Mouse (Mus musculus): Measurements from ENCODE around the gene Gpr108.

Gene Gpr108

DNA sequence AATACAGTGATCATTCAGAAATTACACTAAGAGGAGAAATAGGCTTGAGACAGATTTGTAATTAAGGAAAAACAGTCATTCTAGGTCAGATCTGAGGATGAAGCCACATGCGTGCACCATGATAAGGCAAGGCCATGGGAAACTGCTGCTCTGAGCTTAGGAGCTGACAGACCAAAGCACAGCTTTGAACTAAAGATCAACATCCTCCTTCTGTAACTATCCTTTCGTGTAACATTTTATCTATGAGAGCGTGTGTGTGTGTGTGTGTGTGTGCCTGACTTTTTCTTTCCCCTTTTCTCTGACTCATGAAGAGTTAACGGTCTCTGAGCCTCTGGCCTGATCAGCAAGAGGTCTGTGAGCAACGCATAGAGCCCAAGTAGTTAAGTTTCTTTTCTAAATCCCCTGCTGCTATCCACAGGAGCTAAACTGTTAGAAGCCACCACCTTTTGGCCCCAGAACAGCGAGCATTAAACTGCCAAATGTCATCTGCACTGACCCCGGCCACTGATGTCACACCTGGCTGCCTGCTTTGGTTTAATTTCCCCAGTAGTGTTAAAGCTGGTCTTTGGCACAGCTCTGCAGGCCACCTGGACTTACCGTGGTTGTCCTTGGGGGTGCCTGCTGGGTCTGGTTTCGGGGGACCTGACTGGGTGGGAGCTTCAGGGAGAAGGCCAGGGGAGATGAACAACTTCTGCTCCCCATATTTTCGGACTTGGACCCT is 4.4 kb downstream of the Gpr108 start:
- no peak for DNase-seq

DNA sequence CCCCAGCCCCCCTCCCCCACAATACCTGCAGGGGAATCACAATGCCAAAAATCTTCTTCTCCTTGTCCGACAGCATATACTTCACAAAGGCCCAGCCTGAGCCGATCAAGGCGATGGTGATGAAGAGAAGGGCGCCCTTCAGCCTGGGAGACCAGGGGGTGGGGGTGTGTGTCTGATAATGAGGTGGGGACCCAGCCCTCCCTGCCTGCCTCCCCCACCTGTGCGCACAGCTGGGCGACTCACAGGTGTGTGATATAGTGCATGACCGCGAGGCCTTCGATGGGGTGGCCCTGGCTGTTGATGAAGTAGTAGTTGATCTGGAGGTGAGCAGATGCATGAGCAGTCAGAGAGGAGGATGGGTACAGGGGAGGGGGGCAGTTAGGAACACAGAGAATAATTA is 11.1 kb downstream of the Gpr108 start:
- DNase-seq: no peak

DNA sequence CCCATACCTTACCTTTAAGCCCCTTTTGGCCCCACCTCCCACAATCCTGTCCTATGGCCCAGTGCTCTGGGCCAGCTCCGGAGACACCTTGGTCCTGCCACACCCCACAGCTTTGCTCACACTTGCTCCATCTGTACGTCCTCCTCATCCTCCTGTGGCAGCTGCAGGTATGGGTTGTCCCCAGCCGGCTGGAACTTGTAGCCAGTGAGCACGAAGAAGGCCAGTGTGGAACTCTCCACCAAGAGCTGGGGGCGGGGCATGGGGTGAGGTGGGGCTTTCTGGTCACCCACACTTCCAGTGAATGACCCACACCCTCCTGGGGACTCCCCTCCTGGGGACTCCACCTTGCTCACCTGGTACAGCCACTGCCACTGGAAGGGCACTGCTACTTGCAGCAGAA is 12.4 kb downstream of the Gpr108 start:
- DNase-seq: no peak

DNA sequence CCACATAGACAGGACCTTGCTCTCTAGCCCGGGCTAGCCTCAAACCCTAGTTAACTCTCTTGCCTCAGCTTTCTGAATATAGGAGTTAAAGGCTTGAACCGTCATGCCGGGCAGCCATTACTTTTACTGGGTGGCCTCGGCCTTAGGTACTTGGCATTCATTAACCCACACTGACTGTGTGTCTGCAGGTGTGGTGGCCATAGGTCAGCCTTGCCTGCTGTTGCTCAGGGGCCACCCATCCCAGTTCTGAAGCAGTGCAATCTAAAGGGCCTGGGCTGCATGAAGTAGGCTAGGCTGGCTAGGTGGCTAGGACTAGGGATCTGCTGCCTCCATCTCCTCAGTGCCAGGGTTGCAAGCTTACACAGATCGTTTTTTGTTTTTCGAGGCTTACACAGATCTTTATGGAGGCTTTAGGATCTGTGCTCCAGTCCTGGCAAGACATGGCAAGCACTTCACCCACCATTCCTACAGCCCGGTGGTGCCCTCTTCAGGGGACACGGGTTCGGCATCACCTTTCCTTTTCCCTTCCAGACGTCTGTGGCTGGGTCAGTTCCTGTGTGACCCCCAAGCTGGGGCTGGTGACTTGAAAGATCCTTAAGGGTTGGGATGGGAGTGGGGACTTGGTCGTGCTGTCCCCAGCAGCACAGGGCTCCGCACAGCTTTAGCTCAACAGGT is 13.9 kb downstream of the Gpr108 start:
- DNase-seq: no peak

DNA sequence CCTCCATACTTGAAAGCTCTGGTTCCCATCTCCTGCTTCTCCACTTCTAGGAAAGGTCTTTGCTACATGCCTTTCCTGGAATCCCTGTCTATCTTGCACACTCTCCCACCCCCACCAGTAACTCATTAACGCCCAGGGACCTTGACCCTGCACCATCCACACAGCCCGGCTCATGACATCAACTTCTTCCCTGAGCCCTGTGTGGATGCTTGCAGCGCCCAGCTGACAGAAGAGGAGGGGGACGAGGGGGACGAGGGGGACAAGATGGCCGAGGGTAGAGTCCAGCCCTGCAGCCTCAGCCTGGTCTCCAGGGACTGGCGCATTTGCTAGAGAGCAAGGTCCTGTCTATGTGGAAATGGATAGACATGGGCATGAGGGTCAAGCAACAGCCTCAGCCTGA is 15.2 kb downstream of the Gpr108 start:
- no peak for DNase-seq

DNA sequence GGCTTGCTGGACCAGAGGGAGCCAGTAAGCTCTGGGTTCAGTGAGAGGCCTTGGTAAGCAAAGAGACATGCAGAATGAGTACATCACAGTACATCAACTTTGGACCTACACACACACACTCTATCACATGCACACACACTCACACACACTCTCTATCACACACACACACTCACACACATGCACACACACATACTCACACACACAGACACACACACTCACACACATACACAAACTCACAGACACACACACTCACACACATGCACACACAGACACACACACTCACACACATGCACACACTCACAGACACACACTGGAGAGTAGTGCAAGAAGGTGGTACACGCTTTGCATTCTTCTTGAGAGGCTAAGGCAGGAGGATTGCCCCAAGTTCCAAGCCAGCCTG is 16.0 kb downstream of the Gpr108 start:
- no peak for DNase-seq

DNA sequence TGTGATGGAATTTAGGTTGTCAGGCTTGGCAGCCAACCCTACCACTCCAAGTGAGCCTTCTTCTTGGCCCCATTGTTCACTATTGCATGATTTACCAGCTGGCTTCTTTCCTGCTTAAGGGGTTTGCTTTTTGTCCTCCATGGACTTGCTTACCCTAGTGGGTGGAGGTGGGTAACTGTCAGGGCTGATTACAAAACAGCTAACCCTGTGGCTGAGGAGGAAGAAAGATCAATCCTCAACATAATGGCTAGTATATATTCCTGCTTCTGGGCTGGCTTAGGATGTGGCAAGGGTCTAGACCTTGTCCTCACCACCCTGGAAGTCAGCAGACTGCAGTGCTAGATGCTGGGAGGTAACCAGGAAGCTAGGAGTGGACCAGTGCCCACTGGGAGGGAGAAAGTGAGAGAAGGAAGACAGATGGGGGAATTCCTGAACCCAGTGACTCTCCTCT is 16.9 kb downstream of the Gpr108 start:
- DNase-seq: no peak

DNA sequence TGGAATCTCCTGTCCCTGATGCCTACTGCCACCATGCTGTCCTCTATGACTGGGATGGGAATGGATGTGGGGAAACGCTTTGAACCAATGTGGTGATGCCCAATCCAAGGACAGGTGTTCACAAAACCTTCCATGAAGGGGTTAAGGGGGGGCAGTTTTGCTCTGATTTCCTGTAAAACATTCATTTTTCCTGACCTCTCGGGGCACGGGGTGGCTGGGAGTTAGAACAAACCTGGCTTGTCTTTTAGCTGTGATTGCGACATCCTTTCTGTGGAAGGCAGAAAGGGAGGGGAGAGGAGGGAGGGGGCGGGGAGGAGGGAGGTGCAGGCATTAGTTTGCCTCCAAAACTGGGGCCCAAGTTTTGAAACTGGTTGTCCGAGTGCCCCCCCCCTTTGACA is 17.5 kb downstream of the Gpr108 start:
- DNase-seq: no peak

DNA sequence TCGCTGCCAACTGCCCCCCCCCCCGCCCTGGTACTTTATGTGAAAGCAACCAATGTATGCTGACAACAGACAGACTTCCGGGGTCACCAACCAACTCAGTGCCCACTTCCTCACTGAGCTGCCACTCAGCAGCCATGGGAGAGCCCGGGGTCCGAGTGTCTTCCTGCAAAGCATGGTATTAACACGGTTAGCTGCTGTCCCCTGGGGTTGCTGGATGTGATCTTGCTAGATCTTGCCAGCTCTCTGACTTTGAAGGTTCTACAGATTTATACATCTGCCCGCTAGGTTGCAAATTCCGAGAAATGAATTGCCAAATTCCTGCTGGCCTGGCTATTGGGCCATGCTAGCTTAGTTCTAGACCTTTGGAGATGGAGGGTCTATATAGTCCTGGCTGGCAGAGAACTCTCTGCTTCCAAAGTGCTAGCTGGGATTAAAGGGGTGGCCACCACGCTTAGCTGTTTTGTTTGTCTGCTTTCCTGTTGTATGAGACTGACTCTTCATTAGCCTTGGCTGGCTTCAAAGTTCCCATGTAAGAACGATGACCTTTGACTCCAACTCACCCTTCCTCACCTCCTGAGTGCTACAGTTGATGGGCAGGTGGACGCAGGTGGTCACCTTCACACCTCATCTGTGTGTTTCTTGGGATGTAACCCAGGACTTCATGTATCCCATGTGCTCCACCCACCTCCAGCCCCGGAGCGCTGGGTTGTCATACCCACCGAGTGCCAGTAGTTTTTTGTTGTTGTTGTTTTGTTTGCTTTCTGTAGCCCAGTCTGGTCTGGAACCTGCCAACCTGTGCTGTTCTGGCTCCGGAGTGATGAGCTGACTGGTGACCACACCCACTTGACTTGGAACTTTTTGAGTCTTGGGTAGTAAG is 18.2 kb downstream of the Gpr108 start:
- no peak for DNase-seq

DNA sequence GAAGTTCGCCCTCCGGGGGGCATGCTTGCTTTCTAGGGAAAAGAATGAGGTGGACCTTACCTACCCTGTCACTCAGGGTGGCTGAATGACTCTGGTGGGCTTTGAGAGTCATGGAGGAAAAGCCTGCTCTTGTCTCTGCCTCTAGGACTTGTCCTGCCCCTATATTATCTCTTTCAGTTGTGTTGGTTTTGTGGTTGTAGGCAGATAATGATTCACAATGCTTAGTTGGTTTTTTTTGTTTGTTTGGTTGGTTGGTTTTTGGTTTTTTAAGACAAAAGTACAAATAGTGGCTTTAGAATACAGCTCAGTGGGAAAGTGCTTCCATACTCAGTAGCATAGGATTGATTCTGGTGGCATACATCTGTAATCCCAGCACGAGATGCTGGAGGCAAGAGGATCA is 19.4 kb downstream of the Gpr108 start:
- no peak for DNase-seq

DNA sequence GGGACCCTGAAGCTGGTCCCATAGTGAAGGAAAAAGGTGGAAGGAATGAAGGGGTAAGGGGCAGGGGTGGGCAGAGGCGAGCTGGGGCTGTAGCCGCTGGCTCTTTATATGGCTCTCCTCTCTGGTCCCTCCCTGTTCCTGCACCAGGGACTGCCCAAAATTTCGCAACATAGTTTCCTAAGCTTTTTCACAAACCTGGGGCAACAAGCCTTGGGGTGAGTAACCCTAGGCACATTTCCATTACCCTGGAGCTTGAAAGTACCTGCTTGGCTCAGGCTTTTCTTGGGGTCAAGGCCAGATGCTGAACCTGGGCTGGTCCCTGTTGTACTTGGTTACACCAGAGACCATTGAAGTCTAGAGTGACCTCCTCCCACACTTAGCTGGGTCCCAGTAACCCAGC is 20.2 kb downstream of the Gpr108 start, which contains the start of gene C3:
Gene C3, minus strand, starts transcription at position 123 of the 400 bp plus-strand sequence.
- no peak for DNase-seq

DNA sequence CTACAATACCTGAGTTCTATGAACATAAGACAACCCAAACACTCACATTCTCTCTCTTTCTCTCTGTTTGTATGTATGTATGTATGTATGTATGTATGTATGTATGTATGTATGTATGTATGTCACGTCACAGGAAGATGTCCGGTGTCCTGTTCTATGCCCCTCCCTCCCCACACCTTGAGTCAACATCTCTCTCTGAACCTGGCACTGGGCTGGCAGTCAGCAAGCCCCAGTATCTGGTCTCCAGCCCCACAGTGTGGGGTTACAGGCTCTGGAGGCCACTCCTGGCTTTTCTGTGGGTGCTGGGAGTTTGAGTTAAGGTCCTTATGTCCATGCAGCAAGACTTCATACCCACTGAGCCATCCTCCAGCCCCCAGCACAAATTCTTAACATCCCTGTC is 20.8 kb downstream of the Gpr108 start:
- no peak for DNase-seq

DNA sequence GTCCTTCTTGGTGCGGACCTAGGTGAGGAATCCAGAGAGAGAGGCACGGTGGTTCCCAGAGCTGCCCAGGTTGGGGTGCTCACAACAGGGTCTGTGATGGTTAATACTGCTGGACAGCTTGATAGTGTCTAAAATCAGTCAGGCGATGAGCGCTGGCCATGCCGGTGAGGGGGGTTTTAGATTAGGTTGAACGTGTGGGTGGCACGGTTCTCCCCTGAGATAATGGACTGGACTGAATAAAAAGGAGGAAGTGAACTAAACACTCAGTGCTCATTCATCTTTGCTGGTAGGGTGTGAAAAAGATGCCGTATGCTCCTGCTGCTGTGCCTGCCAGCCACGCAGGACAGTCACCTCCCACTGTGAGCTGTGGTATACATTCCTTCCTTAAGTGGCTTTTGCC is 24.9 kb downstream of the Gpr108 start:
- no peak for DNase-seq

DNA sequence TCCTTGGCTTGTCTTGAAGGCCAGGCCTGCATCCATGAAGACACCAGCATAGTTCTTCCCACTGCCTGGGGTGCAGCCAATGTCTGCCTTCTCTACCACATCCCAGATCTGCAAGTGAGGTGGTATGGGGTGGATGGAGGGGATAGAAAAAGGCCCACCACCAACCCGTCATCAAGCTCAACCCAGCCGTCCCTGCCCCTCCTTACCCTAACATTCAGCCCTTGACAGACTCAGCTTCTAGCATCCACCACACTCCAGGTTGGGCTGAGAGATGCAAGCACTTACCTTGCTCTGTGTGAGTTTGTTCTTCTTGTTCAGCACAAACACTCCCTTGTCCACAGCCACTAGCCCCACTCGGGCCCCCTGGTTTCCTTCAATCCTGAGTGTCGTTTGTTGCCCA is 26.3 kb downstream of the Gpr108 start:
- no peak for DNase-seq

DNA sequence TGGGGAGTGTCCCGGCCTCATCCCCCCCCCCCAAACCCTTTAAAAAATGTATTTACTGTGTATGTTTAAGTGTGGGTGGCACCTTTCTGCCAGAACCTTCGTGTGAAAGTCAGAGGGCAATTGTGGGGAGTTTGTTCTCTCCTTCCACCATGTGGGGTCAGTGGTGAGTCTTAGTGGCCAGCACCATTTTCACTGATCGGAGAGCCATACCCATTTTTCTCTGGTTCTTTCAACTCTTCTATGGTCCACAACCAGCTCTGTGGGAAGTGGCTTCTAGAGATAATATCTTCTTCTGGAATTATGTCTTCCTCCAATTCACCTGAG is 28.4 kb downstream of the Gpr108 start:
- no peak for DNase-seq

DNA sequence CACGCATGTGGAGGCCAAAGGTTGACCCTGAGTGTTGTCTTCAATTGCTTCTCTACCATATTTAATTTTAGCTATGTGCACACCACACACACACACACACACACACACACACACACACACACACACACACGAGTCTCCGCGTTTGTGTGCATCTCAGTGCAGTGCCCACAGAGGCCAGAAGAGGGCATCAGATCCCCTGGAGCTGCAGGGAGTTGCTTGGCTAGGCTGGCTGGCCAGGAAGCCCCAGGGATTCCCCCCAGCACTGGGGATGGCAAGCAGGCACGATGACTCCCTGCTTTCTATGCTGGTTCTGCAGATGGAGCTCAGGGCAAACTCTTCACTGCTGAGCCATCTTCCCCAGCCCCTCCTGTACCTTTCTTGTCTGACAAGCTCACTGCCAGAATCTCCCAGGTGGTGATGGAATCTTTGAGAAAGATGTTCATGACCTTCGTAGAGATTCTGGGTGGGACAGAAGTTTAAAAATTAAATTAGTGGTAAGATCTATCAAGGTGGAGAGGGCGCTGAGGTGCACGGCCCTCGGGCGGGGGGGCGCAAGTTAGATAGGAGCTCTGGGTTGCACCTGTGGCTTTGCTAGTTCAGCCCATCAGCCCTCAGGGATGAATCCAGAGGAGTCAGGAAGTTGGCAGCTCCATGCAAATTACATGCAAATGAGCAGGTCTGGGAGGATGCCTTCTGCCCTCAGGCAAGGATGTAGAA is 28.9 kb downstream of the Gpr108 start:
- DNase-seq: peak; percentile 54

DNA sequence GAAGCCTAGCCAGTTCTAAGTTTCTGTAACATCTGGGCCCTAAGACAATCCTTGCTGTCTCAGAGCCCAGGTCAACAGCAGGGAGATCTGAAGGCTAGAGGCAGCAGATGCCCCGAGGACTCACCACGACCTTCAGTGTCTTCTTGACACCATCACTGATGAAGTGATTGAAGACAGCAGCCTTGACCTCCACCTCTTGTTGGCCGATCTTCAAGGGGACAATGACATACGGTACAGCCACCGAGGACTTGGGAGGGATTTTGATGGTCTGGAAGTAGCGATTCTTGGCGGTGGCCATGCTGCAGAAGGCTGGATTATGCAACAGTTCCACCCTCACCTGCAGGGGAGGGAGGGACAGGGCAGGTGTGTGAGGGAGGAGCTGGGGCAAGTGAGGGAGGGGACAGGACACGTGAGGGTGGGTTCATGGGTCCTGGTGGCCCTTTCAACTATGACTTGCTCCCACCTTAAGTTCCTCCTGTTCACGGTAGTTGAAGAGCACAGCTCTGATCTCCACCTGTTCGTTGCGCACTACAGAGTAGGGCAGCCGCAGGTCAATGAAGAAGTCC is 29.8 kb downstream of the Gpr108 start:
- DNase-seq: no peak

DNA sequence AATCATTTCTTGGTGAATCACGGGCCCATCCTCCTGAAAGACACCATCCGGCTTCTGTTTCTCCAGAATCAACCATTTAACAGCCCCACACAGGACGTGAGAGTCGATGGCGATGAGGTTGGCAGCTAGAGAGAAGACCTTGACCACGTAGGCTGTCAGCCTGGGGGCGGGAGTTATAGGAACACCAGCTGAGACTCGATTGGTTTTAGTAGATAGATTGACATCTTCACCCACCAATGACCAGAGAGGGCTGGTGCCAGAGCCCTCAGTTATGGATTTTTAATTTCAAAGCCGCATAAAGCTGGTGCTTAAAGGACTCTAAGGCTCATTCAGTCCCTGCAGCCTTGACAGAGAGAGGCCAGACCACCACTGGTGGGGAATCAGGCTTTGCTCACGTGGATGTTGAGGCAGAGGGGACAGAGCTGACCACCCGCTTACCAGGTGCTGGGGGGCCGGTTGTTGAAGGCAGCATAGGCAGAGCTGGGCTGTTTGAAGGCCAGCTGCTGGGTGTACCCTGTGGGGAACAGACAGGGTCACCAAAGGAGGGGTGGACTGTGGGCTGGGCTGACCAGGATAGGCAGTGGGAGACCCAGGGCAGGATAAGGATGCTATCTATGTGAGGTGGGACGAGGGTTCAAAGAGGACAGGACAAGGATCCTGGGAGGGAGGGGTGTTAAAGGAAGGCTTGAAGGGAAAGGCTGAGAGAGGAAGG is 33.4 kb downstream of the Gpr108 start:
- no peak for DNase-seq

DNA sequence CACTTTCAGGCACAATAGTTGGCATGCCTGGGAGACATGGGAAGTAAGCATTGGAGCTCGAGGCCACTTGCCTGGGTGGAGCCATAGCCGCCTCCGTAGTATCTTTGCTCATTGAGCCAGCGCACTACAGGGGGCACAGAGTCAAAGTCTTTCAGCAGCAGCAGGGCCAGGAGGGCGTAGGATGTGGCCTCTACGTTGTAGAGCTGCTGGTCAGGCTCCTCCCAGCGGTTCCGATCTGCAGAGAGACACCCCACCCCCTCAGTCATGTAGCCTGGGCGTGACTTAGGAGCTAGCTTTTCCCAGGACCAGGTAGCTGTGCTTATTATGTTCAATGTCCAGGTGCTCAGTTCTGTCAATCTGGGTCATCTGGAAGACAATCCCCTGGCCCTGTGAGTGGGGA is 36.7 kb downstream of the Gpr108 start:
- DNase-seq: no peak

DNA sequence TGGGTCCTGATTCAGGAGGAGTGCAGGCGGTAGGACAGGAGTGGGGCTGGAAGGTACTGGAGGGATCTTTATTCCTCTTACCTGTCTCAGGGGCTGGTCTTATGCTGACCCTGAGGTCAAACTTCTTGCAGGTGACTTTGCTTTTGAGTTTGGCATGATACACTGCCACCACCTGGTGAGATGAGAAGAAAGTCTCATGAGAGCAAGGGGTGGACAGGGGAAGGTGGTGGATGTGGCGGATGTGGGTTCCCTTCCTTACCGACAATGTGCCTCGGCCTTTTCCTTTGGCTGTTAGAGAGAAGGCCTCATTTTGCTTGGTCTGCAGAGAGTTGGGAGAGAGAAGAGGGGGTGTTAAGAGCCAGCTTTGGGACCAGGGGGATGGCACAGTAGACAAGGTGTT is 38.9 kb downstream of the Gpr108 start:
- no peak for DNase-seq

DNA sequence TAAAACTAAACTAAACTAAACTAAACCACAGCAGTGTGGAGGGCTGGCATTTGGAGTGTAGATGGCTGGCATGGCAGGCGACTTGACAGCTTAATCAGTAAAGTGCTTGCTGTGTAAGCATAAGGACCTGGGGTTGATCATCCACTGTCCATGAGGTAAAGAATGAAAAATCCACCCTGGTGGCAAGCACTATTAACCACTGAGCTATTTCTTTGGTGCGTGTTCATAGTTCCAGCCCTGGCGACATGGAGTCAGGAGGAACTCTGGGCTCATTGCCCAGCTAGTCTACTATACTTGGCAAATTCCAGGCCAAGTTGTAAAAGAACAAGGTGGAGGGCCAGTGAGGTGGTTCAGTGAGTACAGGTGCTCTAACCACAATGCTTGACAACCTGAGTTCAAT is 40.3 kb downstream of the Gpr108 start:
- no peak for DNase-seq

Measured in cerebellum, adult 8-10 months (tissue).